8 mouse cellular contexts compared by ENCODE assay signal in the genomic region with DNA sequence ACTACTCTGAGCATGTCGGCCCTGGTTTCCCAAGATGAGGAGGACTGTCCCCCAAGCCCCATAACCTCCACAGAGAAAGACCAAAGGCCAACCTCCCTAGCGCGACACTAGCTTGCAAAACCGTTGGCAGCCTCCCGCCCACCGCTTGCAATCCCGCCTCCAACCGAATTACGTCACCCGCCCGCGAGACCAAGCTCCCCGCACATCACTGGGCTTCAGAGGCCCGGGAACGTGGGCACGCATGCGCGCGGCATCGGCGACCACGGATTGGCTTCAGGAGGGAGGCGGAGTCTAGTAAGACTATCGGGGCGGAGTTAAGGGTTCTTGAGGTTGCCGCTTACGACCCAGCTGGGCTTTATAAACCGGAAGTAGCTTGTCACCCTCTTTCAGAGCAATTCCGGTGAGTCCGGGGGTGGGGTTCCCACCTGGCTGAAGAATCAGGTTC. TPM values are rescaled to one million over a fixed set of nuclear protein-coding genes. Genes with fewer than 3 reads are reported as not detected.
DNase-seq lines count a peak whose midpoint lies in the region; ATAC-seq and TF ChIP-seq lines count a peak whose summit lies in the region.

A gene (minus strand): TSS at position 109 of the 445 bp plus-strand sequence.
A gene (plus strand): TSS at position 314 of the 445 bp plus-strand sequence.

- under 1% methylated on average over 30 of the region's 30 CpGs for WGBS in forebrain, embryonic 10.5 days
- WGBS in heart, embryonic 15.5 days = under 1% methylated on average over 30 of the region's 30 CpGs
- WGBS in liver, embryonic 14.5 days (ENCODE audit: insufficient replicate concordance) = under 1% methylated on average over 30 of the region's 30 CpGs
- WGBS in neural tube, embryonic 11.5 days = under 1% methylated on average over 30 of the region's 30 CpGs
- WGBS in stomach, postnatal 0 days = under 1% methylated on average over 30 of the region's 30 CpGs

- H3K4me3 ChIP-seq in forebrain, embryonic 10.5 days = peak within 1 kb of the TSS; percentile 77
- H3K4me3 ChIP-seq in heart, embryonic 15.5 days = peak within 1 kb of the TSS; percentile 62
- H3K4me3 ChIP-seq in liver, embryonic 14.5 days (ENCODE audit: insufficient read depth in 1 of 2, low read depth in 2 of 2, low read length in 2 of 2) = peak within 1 kb of the TSS; percentile 86 to 92
- H3K4me3 ChIP-seq in neural tube, embryonic 11.5 days (ENCODE audit: low read depth, low read length) = peak within 1 kb of the TSS; percentile 61
- peak within 1 kb of the TSS; percentile 60 for H3K4me3 ChIP-seq in stomach, postnatal 0 days (ENCODE audit: low read depth, low read length)

- ATAC-seq in heart, embryonic 15.5 days (replicated peaks; ENCODE audit: insufficient number of reproducible peaks, insufficient read depth, low FRiP score, low read depth) = peak; percentile 96
- peak; percentile 92 for ATAC-seq in liver, embryonic 14.5 days (ENCODE audit: insufficient read depth)
- peak; percentile 91 for ATAC-seq in neural tube, embryonic 11.5 days (ENCODE audit: insufficient read depth, low FRiP score, low TSS enrichment)
- peak; percentile 97 for ATAC-seq in stomach, postnatal 0 days (ENCODE audit: low FRiP score, low TSS enrichment)

- H3K4me1 ChIP-seq in forebrain, embryonic 10.5 days = peaks cover 66% of the 10 kb centered on the region
- H3K4me1 ChIP-seq in heart, embryonic 15.5 days (replicated peaks) = peaks cover 39% of the 10 kb centered on the region
- peaks cover 21 to 26% of the 10 kb centered on the region in 2 experiments for H3K4me1 ChIP-seq in liver, embryonic 14.5 days (replicated peaks; ENCODE audit: control insufficient read depth in 2 of 2, insufficient read depth in 2 of 2, low read length in 1 of 2)
- H3K4me1 ChIP-seq in neural tube, embryonic 11.5 days (ENCODE audit: control insufficient read depth, insufficient read depth, low read length) = peaks cover 27% of the 10 kb centered on the region
- peaks cover 10% of the 10 kb centered on the region; the same call in 1 of the 2 replicates for H3K4me1 ChIP-seq in stomach, postnatal 0 days (replicated peaks; ENCODE audit: control insufficient read depth, insufficient read depth)

- TF ChIP-seq EP300 in liver, embryonic 14.5 days (IDR thresholded peaks at IDR 0.05; ENCODE audit: low read depth) = no peak; the same call in 1 of the 2 replicates
- no peak for TF ChIP-seq EP300 in stomach, postnatal 0 days (optimal IDR thresholded peaks at IDR 0.05)

- H3K36me3 ChIP-seq in forebrain, embryonic 10.5 days (replicated peaks) = peaks cover 26% of the 10 kb centered on the region
- H3K36me3 ChIP-seq in heart, embryonic 15.5 days = peaks cover 12% of the 10 kb centered on the region; the same call in 1 of the 2 replicates
- H3K36me3 ChIP-seq in liver, embryonic 14.5 days (replicated peaks; ENCODE audit: control insufficient read depth, insufficient read depth, low read depth) = no peaks in the 10 kb centered on the region
- no peaks in the 10 kb centered on the region for H3K36me3 ChIP-seq in neural tube, embryonic 11.5 days (ENCODE audit: control insufficient read depth, insufficient read depth, low read length)
- peaks cover 7% of the 10 kb centered on the region; the same call in 1 of the 2 replicates for H3K36me3 ChIP-seq in stomach, postnatal 0 days (ENCODE audit: control insufficient read depth, insufficient read depth, low read length)

- peak; percentile 30; the same call in 1 of the 2 replicates for TF ChIP-seq CTCF in liver, embryonic 14.5 days (IDR thresholded peaks at IDR 0.05; ENCODE audit: low read depth)
- TF ChIP-seq CTCF in stomach, postnatal 0 days (IDR thresholded peaks at IDR 0.05; ENCODE audit: low read depth) = 0 out of 2 replicates have a peak, but pooled peaks have one; percentile 10

- peaks cover 30% of the 10 kb centered on the region for H3K27me3 ChIP-seq in forebrain, embryonic 10.5 days (ENCODE audit: poor library complexity, severe bottlenecking)
- peaks cover 23% of the 10 kb centered on the region for H3K27me3 ChIP-seq in heart, embryonic 15.5 days
- peaks cover 22% of the 10 kb centered on the region for H3K27me3 ChIP-seq in liver, embryonic 14.5 days (ENCODE audit: control insufficient read depth, insufficient read depth, low read length)
- H3K27me3 ChIP-seq in neural tube, embryonic 11.5 days (ENCODE audit: control insufficient read depth, insufficient read depth, low read length) = peaks cover 19% of the 10 kb centered on the region
- H3K27me3 ChIP-seq in stomach, postnatal 0 days (ENCODE audit: control insufficient read depth, insufficient read depth, low read length) = no peaks in the 10 kb centered on the region

- no peaks in the 10 kb centered on the region for H3K9me3 ChIP-seq in forebrain, embryonic 10.5 days
- no peaks in the 10 kb centered on the region for H3K9me3 ChIP-seq in heart, embryonic 15.5 days (replicated peaks)
- H3K9me3 ChIP-seq in liver, embryonic 14.5 days (ENCODE audit: control insufficient read depth, low read length) = no peaks in the 10 kb centered on the region
- no peaks in the 10 kb centered on the region for H3K9me3 ChIP-seq in neural tube, embryonic 11.5 days (ENCODE audit: control insufficient read depth, low read length)
- no peaks in the 10 kb centered on the region for H3K9me3 ChIP-seq in stomach, postnatal 0 days (ENCODE audit: control insufficient read depth, low read length)

- peak within 1 kb of the TSS; percentile 72 for H3K4me2 ChIP-seq in heart, embryonic 15.5 days
- H3K4me2 ChIP-seq in liver, embryonic 14.5 days (ENCODE audit: low read depth) = peak within 1 kb of the TSS; percentile 100
- H3K4me2 ChIP-seq in neural tube, embryonic 11.5 days (ENCODE audit: low read depth) = peak within 1 kb of the TSS; percentile 76
- H3K4me2 ChIP-seq in stomach, postnatal 0 days (replicated peaks; ENCODE audit: low read depth) = peak within 1 kb of the TSS; percentile 88

- peak within 1 kb of the TSS; percentile 85 for H3K9ac ChIP-seq in heart, embryonic 15.5 days
- peak within 1 kb of the TSS; percentile 98 for H3K9ac ChIP-seq in liver, embryonic 14.5 days (replicated peaks)
- H3K9ac ChIP-seq in neural tube, embryonic 11.5 days (ENCODE audit: low read length) = peak within 1 kb of the TSS; percentile 86
- peak within 1 kb of the TSS; percentile 80 for H3K9ac ChIP-seq in stomach, postnatal 0 days (ENCODE audit: low read length)

- peak; percentile 98 to 99 for DNase-seq in CD8-positive naive resting alpha-beta T cell, adult 2 months (ENCODE audit: low read depth in 2 of 2, low spot score in 2 of 2)
- DNase-seq in c-Kit-positive CD71-negative TER-119-negative erythroid progenitor cells, embryonic 14.5 days (ENCODE audit: low read depth) = peak; percentile 94
- DNase-seq in forebrain, embryonic 10.5 days (ENCODE audit: extremely low spot score, low spot score) = peak; percentile 100
- DNase-seq in kidney, postnatal 25 days = peak; percentile 99
- peak; percentile 97 to 98 (median 98) for DNase-seq in liver, embryonic 14.5 days (ENCODE audit: low read depth in 3 of 3, low spot score in 3 of 3)
- peak; percentile 98 for DNase-seq in neural tube, embryonic 11.5 days (ENCODE audit: low spot score)
- DNase-seq in stomach, postnatal 0 days (ENCODE audit: low spot score) = peak; percentile 99

- peak within 1 kb of the TSS; percentile 97 for H3K27ac ChIP-seq in forebrain, embryonic 10.5 days
- peak within 1 kb of the TSS; percentile 89 for H3K27ac ChIP-seq in heart, embryonic 15.5 days
- H3K27ac ChIP-seq in liver, embryonic 14.5 days = peak within 1 kb of the TSS; percentile 89
- peak within 1 kb of the TSS; percentile 74 for H3K27ac ChIP-seq in neural tube, embryonic 11.5 days (ENCODE audit: low read depth, low read length)
- H3K27ac ChIP-seq in stomach, postnatal 0 days (replicated peaks) = peak within 1 kb of the TSS; percentile 79

RNA-seq across cellular contexts. Expression of the first gene that starts in this region (rescaled TPM):
- 37.7 and 44.2 TPM in 2 replicates for polyA plus RNA-seq in forebrain, embryonic 10.5 days (2016; fragmentation: Nextera tagmentation; extraction: Ambion mirVana)
- 12.7 and 17.2 TPM in 2 replicates for polyA plus RNA-seq in heart, embryonic 15.5 days (2015; fragmentation: Nextera tagmentation; extraction: Ambion mirVana)
- polyA plus RNA-seq in liver, embryonic 14.5 days (2012; rRNA removed) = 7.8 and 9.8 TPM in 2 replicates
- polyA plus RNA-seq in liver, embryonic 14.5 days (2014; fragmentation: Nextera tagmentation; extraction: Ambion mirVana) = 5.0 and 6.5 TPM in 2 replicates
- 23.5 TPM in 2 replicates for polyA plus RNA-seq in neural tube, embryonic 11.5 days (2014; fragmentation: Nextera tagmentation; extraction: Ambion mirVana)
- polyA plus RNA-seq in stomach, postnatal 0 days (2015; fragmentation: Nextera tagmentation; extraction: Ambion mirVana) = 4.9 and 5.5 TPM in 2 replicates

RNA-seq across cellular contexts. Expression of the second gene that starts in this region (rescaled TPM):
- 170 and 179 TPM in 2 replicates for polyA plus RNA-seq in forebrain, embryonic 10.5 days (2016; fragmentation: Nextera tagmentation; extraction: Ambion mirVana)
- 163 and 164 TPM in 2 replicates for polyA plus RNA-seq in heart, embryonic 15.5 days (2015; fragmentation: Nextera tagmentation; extraction: Ambion mirVana)
- polyA plus RNA-seq in liver, embryonic 14.5 days (2012; rRNA removed) = 49.6 and 62.9 TPM in 2 replicates
- polyA plus RNA-seq in liver, embryonic 14.5 days (2014; fragmentation: Nextera tagmentation; extraction: Ambion mirVana) = 101 and 106 TPM in 2 replicates
- polyA plus RNA-seq in neural tube, embryonic 11.5 days (2014; fragmentation: Nextera tagmentation; extraction: Ambion mirVana) = 195 and 215 TPM in 2 replicates
- polyA plus RNA-seq in stomach, postnatal 0 days (2015; fragmentation: Nextera tagmentation; extraction: Ambion mirVana) = 119 and 123 TPM in 2 replicates

Comparison
In these comparisons a context has a peak if more than half of its experiments do, and no peak if none do; other contexts are left out.
1. Peak in every context shown above with its lines: DNase-seq, ATAC-seq, H3K4me3 ChIP-seq and H3K27ac ChIP-seq.